Mouse (Mus musculus) CH12.LX (cell line): ENCODE results near the gene Sphk2. TPM values are rescaled to one million over a fixed set of nuclear protein-coding genes. Genes with fewer than 3 reads are reported as not detected.

Experiments used
- DNase-seq: peaks from one replicate; pipeline ENCODE4 v3.0.0-alpha.2; 2013; ENCODE audit errors: extremely low read depth
- H3K27ac ChIP-seq: 2 replicates; pipeline ENCODE4 v1.5.1; 2012; ENCODE audit warnings: low read depth, mild to moderate bottlenecking, control low read depth, moderate library complexity; ENCODE audit not compliant: insufficient read depth
- H3K27me3 ChIP-seq: replicated peaks from 2 replicates; pipeline ENCODE3; 2012; ENCODE audit warnings: inconsistent platforms
- H3K36me3 ChIP-seq, 2 experiments: replicated peaks in 1 of 2; 2 replicates each; pipeline versions ENCODE3 to v1.6.1; 2012; ENCODE audit warnings: inconsistent platforms in 1 of 2, low read length in 1 of 2, mild to moderate bottlenecking in 1 of 2, mixed read lengths in 1 of 2, moderate library complexity in 1 of 2; ENCODE audit not compliant: control insufficient read depth in 1 of 2, insufficient read depth in 1 of 2
- H3K4me1 ChIP-seq, 2 experiments: 2 replicates each; pipeline ENCODE4 v1.6.1; 2012; ENCODE audit warnings: inconsistent platforms in 1 of 2, moderate library complexity in 1 of 2; ENCODE audit not compliant: insufficient read depth in 2 of 2, control insufficient read depth in 1 of 2
- H3K4me2 ChIP-seq: 2 replicates; pipeline ENCODE4 v1.6.1; 2012; ENCODE audit warnings: low read depth, mild to moderate bottlenecking, control low read depth; ENCODE audit not compliant: poor library complexity, insufficient read depth, severe bottlenecking
- H3K4me3 ChIP-seq, 3 experiments: fragments of 150-350 bp in 1 of 3; sonication (generic) in 1 of 3; replicated peaks in 1 of 3; 2 replicates each; pipeline versions ENCODE3 to v1.5.1; 2011 to 2012; ENCODE audit warnings: low read depth in 2 of 3, low read length in 2 of 3, mild to moderate bottlenecking in 2 of 3, moderate library complexity in 2 of 3, control low read depth in 1 of 3, improper control_type of control experiment in 1 of 3, inconsistent platforms in 1 of 3, mixed read lengths in 1 of 3; ENCODE audit not compliant: poor library complexity in 1 of 3
- H3K79me2 ChIP-seq: replicated peaks from 2 replicates; pipeline ENCODE4 v1.6.1; 2012; ENCODE audit warnings: mild to moderate bottlenecking, moderate library complexity; ENCODE audit not compliant: control insufficient read depth, poor library complexity, insufficient read depth, severe bottlenecking; ENCODE audit errors: extremely low read depth
- H3K9ac ChIP-seq: 2 replicates; pipeline ENCODE4 v1.6.1; 2012; ENCODE audit warnings: low read depth, mild to moderate bottlenecking, control low read depth, moderate library complexity; ENCODE audit not compliant: insufficient read depth
- H3K9me3 ChIP-seq: replicated peaks from 2 replicates; pipeline ENCODE3; 2012; ENCODE audit warnings: low read length, inconsistent platforms, mixed read lengths
- BHLHE40 ChIP-seq: IDR thresholded peaks from 2 replicates; pipeline ENCODE4 v1.6.1; 2011; ENCODE audit warnings: mild to moderate bottlenecking, low read depth, low read length, improper control_type of control experiment
- CHD2 ChIP-seq: IDR thresholded peaks from 2 replicates; pipeline ENCODE4 v1.6.1; 2011; ENCODE audit warnings: low read length, improper control_type of control experiment
- CTCF ChIP-seq, 2 experiments: IDR thresholded peaks in 1 of 2; conservative IDR thresholded peaks in 1 of 2; 2 replicates each; pipeline ENCODE4 v1.5.1; 2011 to 2012; ENCODE audit warnings: low read depth in 2 of 2, low read length in 2 of 2, improper control_type of control experiment in 1 of 2, inconsistent platforms in 1 of 2, mild to moderate bottlenecking in 1 of 2, moderate library complexity in 1 of 2
- EP300 ChIP-seq: IDR thresholded peaks from 2 replicates; pipeline ENCODE4 v1.6.1; 2011; ENCODE audit warnings: low read length, improper control_type of control experiment
- IRF4 ChIP-seq: IDR thresholded peaks from 2 replicates; pipeline ENCODE4 v1.6.1; 2014; ENCODE audit warnings: low read depth, mild to moderate bottlenecking, inconsistent platforms, low read length, improper control_type of control experiment
- JUND ChIP-seq: conservative IDR thresholded peaks from 2 replicates; pipeline ENCODE4 v1.6.1; 2011; ENCODE audit warnings: low read depth, low read length, improper control_type of control experiment
- KAT2A ChIP-seq: IDR thresholded peaks from 2 replicates; pipeline ENCODE4 v1.6.1; 2012; ENCODE audit warnings: low read length, improper control_type of control experiment, inconsistent platforms; ENCODE audit not compliant: insufficient replicate concordance
- MAFK ChIP-seq: IDR thresholded peaks from 2 replicates; pipeline ENCODE4 v1.6.1; 2011; ENCODE audit warnings: low read length, improper control_type of control experiment; ENCODE audit not compliant: insufficient replicate concordance
- MAX ChIP-seq: IDR thresholded peaks from 2 replicates; pipeline ENCODE4 v1.6.1; 2011; ENCODE audit warnings: low read length, improper control_type of control experiment
- MEF2A ChIP-seq: IDR thresholded peaks from 2 replicates; pipeline ENCODE4 v1.6.1; 2014; ENCODE audit warnings: low read depth, mild to moderate bottlenecking, inconsistent platforms, low read length, improper control_type of control experiment, borderline replicate concordance
- MYC ChIP-seq: IDR thresholded peaks from 2 replicates; pipeline ENCODE4 v1.6.1; 2011; ENCODE audit warnings: low read depth, mild to moderate bottlenecking, improper control_type of control experiment, low read length
- NRF1 ChIP-seq: IDR thresholded peaks from 2 replicates; pipeline ENCODE4 v1.6.1; 2014; ENCODE audit warnings: low read depth, mild to moderate bottlenecking, inconsistent platforms, low read length, improper control_type of control experiment, moderate library complexity
- RAD21 ChIP-seq: IDR thresholded peaks from 2 replicates; pipeline ENCODE4 v1.6.1; 2011; ENCODE audit warnings: low read depth, mild to moderate bottlenecking, low read length, improper control_type of control experiment, moderate library complexity
- SIN3A ChIP-seq: IDR thresholded peaks from 2 replicates; pipeline ENCODE4 v1.6.1; 2012; ENCODE audit warnings: low read length, improper control_type of control experiment, inconsistent platforms
- UBTF ChIP-seq: IDR thresholded peaks from 2 replicates; pipeline ENCODE4 v1.6.1; 2012; ENCODE audit warnings: low read depth, mild to moderate bottlenecking, inconsistent platforms, low read length, improper control_type of control experiment, moderate library complexity
- USF1 ChIP-seq: IDR thresholded peaks from 2 replicates; pipeline ENCODE4 v1.6.1; 2014; ENCODE audit warnings: low read depth, mild to moderate bottlenecking, inconsistent platforms, low read length, improper control_type of control experiment
- USF2 ChIP-seq: conservative IDR thresholded peaks from 2 replicates; pipeline ENCODE4 v1.6.1; 2011; ENCODE audit warnings: low read depth, low read length, improper control_type of control experiment
- ZNF384 ChIP-seq: IDR thresholded peaks from 2 replicates; pipeline ENCODE4 v1.6.1; 2012; ENCODE audit warnings: low read depth, low read length, improper control_type of control experiment, inconsistent platforms
- dilution Hi-C: fragments of 300-500 bp; cut with MboI; formaldehyde crosslinking; loops from 2 replicates; pipeline ENCODE4 v1.14.3; 2020; ENCODE audit warnings: low sequenced_read_pairs; ENCODE audit not compliant: extremely low pct_unique_long_range_greater_than_20kb, extremely low pct_ligation_motif_present
- in situ Hi-C: fragments of 300-500 bp; cut with MboI; formaldehyde crosslinking; loops from 3 replicates; pipeline ENCODE4 v1.14.3; 2019; ENCODE audit warnings: low sequenced_read_pairs, low pct_ligation_motif_present, low pct_unique_long_range_greater_than_20kb, mixed read lengths
- polyA plus RNA-seq: library from polyadenylated mRNA; unstranded; fragments of >175 nt; gene quantifications from 2 replicates; pipeline ENCODE4 v1.2.1, GENCODE M21; 2012; ENCODE audit warnings: low read depth; ENCODE audit not compliant: insufficient read length
- total RNA-seq, 2 experiments: library from RNA; depleted of rRNA; stranded (reverse); fragments of 300-350 nt in 1 of 2; fragments of >200 nt in 1 of 2; gene quantifications; 2 replicates each; pipeline ENCODE4 v1.2.3; 2012 to 2014

Gene Sphk2
- total and polyA plus RNA-seq, 3 experiments, result 9.4 to 22.4 (median 16.6) TPM

DNA sequence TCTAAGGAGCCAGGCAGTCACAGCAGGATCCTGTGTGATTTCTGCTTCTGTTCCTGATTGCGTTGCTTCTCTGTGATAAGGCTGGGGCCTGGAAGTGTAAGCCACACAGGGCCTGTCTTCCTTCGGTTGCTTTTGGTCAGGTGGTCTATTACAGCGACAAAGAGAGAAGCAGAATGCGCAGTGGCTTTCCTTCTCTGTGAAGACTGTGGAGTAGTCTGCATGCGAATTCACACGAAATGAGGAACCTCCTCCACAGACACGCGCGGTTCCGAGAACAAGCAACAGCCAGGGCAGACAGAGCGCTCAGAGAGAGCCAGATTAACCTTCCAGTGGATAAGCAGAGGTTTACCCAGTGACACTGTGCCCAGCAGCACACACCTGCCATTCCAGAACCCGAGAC is 23.5 kb upstream of the Sphk2 start:
- dilution Hi-C loops, result no loop called here
- Histone ChIP-seq H3K4me1 (peaks cover 5 to 12% of the 10 kb centered on the region in 2 experiments), H3K36me3 (no peaks in the 10 kb centered on the region), H3K4me2 (no peak overlapping the region), H3K4me3 (no peak overlapping the region), H3K79me2 (no peaks in the 10 kb centered on the region), H3K27ac (no peak overlapping the region), H3K9me3 (no peaks in the 10 kb centered on the region), H3K27me3 (peaks cover 10% of the 10 kb centered on the region), H3K9ac (no peak overlapping the region)
- in situ Hi-C loops, result loop anchor here (5.0 kb wide), 1 partner anchor 61 kb away; no protein-coding TSS in a partner anchor
- DNase-seq, result no peak
- TF ChIP-seq BHLHE40 (no peak), JUND (no peak), EP300 (no peak), NRF1 (no peak), CTCF (conservative IDR thresholded peaks at IDR 0.05 in 1 of 2, IDR thresholded peaks at IDR 0.05 in 1 of 2; ENCODE audit: low read depth in 2 of 2, low read length in 2 of 2) (no peak), IRF4 (no peak), SIN3A (no peak), UBTF (no peak), ZNF384 (no peak), CHD2 (no peak), MAX (no peak), MAFK (no peak), USF2 (no peak), KAT2A (no peak), USF1 (no peak), RAD21 (no peak), MEF2A (no peak), MYC (no peak)

DNA sequence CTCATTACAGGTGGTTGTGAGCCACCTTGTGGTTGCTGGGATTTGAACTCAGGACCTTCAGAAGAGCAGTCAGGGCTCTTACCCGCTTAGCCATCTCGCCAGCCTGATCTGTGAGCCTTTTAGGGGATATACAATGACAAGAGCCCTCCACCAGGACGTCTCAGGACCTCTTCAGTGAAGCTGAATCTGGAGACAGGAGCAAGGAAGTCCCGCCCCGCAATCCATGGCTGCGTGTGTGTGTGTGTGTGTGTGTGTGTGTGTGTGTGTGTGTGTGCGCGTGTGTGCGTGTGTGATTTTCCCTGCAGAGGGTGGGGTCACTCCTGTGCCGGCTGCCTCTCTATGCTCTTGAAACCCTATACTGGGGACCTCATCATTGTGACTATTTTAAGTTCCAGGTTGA is 22.0 kb upstream of the Sphk2 start:
- dilution Hi-C loops, result no loop called here
- H3K27ac ChIP-seq, result no peak overlapping the region
- no peak overlapping the region for H3K4me3 ChIP-seq

More for the DNA sequence above, 22.0 kb upstream of the Sphk2 start:
- no peak for DNase-seq
- Histone ChIP-seq H3K4me2 (no peak overlapping the region), H3K9ac (no peak overlapping the region), H3K79me2 (no peaks in the 10 kb centered on the region), H3K27me3 (peaks cover 8% of the 10 kb centered on the region), H3K36me3 (no peaks in the 10 kb centered on the region), H3K4me1 (peaks cover 5 to 12% of the 10 kb centered on the region in 2 experiments), H3K9me3 (no peaks in the 10 kb centered on the region)
- TF ChIP-seq CTCF (conservative IDR thresholded peaks at IDR 0.05 in 1 of 2, IDR thresholded peaks at IDR 0.05 in 1 of 2; ENCODE audit: low read depth in 2 of 2, low read length in 2 of 2), result no peak
- in situ Hi-C loops, result loop anchor here (5.0 to 10.0 kb wide), 3 partner anchors 62 to 265 kb away; partner anchors contain the start of genes Ccdc114 and Emp3
